Mouse (Mus musculus): Measurements from ENCODE around the gene Tars2. TPM values are rescaled to one million over a fixed set of nuclear protein-coding genes. Genes with fewer than 3 reads are reported as not detected.

Gene Tars2
- polyA plus RNA-seq, 1 experiment = 29.3 TPM

DNA sequence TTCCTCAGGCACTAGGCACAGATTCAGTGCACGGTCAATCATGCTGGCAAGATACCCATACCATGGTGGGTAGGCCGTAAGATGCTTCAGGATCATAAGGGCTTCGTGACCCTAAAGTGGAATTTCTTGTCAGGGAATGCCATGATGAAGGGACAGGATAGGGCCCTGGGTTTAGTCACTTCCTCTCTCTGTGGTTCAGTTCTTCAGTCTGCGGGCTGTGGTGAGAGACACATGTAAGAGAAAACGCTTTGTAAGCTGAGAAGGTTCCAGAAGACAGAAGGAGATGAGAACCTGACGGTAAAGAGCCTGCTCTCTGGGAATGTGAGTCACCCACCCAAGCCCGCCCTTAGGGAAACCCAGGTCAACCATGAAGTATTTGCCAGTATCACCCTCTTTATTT lies 52.5 kb downstream of the Tars2 start:
- WGBS = 79% methylated on average over 7 of the region's 7 CpGs
- Histone ChIP-seq H3K36me3 (ENCODE audit: control insufficient read depth, insufficient read depth, low read length) (no peaks in the 10 kb centered on the region), H3K27ac (ENCODE audit: insufficient read depth, low read depth, low read length) (no peak overlapping the region), H3K27me3 (replicated peaks; ENCODE audit: control insufficient read depth, insufficient read depth, low read length) (no peaks in the 10 kb centered on the region), H3K4me3 (ENCODE audit: insufficient read depth, low read depth, low read length) (no peak overlapping the region), H3K4me1 (ENCODE audit: control insufficient read depth, insufficient read depth, low read length) (peaks cover under 1% of the 10 kb centered on the region; the same call in 1 of the 2 replicates)
- no peak for DNase-seq
- TF ChIP-seq POLR2A (IDR thresholded peaks at IDR 0.05; ENCODE audit: low read depth, low read length) (no peak), CTCF (conservative IDR thresholded peaks at IDR 0.05; ENCODE audit: insufficient read depth, insufficient read length, low read depth, low read length) (no peak)

DNA sequence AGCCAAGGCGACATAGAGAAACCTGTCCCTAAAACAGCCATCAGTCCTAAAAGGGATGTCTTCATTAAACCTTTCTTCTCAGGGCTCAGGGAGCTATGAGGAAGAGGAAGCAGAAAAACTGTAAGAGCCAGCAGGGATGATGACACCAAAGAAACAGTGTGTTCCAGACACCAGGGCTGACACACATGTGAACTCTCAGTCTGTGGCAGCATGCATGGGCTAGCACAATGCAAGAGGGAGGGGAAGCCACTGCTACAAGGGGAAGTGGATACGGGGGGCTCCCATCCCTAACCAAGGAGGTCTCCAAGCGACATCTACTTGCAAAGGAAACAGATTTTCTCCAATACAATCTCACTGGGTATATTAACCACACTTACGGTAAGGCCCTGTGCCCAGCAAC lies 53.7 kb downstream of the Tars2 start:
- no peak overlapping the region for H3K4me3 ChIP-seq (ENCODE audit: insufficient read depth, low read depth, low read length)
- TF ChIP-seq POLR2A (IDR thresholded peaks at IDR 0.05; ENCODE audit: low read depth, low read length) (no peak), CTCF (conservative IDR thresholded peaks at IDR 0.05; ENCODE audit: insufficient read depth, insufficient read length, low read depth, low read length) (no peak)
- no peak for DNase-seq
- no peak overlapping the region for H3K27ac ChIP-seq (ENCODE audit: insufficient read depth, low read depth, low read length)
- H3K4me1 ChIP-seq (ENCODE audit: control insufficient read depth, insufficient read depth, low read length) = peaks cover 6% of the 10 kb centered on the region
- no peaks in the 10 kb centered on the region for H3K27me3 ChIP-seq (replicated peaks; ENCODE audit: control insufficient read depth, insufficient read depth, low read length)
- WGBS = 95% methylated on average over 4 of the region's 4 CpGs
- no peaks in the 10 kb centered on the region for H3K36me3 ChIP-seq (ENCODE audit: control insufficient read depth, insufficient read depth, low read length)

DNA sequence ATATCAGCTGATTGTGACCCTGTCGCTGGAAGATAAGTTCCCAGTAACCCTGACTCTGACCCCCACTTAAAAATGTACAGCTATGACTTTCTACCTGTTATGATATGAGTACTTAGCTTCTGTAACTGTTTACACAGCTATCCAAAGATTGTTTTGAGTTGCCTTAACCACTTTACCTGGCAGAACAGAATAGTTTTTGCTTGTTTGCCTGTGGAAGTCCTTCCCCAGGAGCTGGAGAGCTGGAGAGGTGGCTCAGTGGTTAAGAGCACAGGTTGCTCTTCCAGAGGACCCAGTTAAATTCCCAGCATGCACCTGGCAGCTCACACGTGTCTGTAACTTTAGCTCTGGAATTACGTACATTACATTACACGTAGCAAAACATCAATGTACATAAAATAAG lies 55.4 kb downstream of the Tars2 start:
- TF ChIP-seq POLR2A (IDR thresholded peaks at IDR 0.05; ENCODE audit: low read depth, low read length) (no peak), CTCF (conservative IDR thresholded peaks at IDR 0.05; ENCODE audit: insufficient read depth, insufficient read length, low read depth, low read length) (no peak)
- Histone ChIP-seq H3K36me3 (ENCODE audit: control insufficient read depth, insufficient read depth, low read length) (no peaks in the 10 kb centered on the region), H3K27ac (ENCODE audit: insufficient read depth, low read depth, low read length) (no peak overlapping the region), H3K4me3 (ENCODE audit: insufficient read depth, low read depth, low read length) (no peak overlapping the region), H3K4me1 (ENCODE audit: control insufficient read depth, insufficient read depth, low read length) (peaks cover 6% of the 10 kb centered on the region), H3K27me3 (replicated peaks; ENCODE audit: control insufficient read depth, insufficient read depth, low read length) (no peaks in the 10 kb centered on the region)
- 93% methylated on average over 4 of the region's 4 CpGs for WGBS
- DNase-seq = no peak

DNA sequence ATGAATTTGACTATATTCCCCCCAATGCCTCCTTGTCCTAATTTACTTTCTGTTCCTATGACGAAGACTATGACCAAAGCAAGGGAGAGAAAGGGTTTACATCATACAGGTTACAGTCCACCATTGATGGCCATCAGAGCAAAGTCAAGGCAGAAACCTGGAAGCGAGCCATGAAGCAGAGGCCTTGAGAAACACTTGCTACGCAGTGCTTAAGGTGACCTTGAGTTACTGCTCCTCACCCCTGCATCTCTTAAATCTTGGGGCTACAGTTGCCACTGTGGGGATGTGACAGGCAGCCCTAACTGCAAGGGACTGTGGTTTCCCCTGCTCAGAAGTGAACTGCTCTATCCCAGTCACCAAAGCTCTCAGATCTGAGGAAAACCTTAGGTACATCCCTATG lies 56.7 kb downstream of the Tars2 start:
- no peak overlapping the region for H3K27ac ChIP-seq (ENCODE audit: insufficient read depth, low read depth, low read length)
- no peak overlapping the region for H3K4me3 ChIP-seq (ENCODE audit: insufficient read depth, low read depth, low read length)
- peaks cover 6% of the 10 kb centered on the region for H3K4me1 ChIP-seq (ENCODE audit: control insufficient read depth, insufficient read depth, low read length)
- TF ChIP-seq CTCF (conservative IDR thresholded peaks at IDR 0.05; ENCODE audit: insufficient read depth, insufficient read length, low read depth, low read length) = no peak
- no peak for TF ChIP-seq POLR2A (IDR thresholded peaks at IDR 0.05; ENCODE audit: low read depth, low read length)
- 67% methylated on average over 3 of the region's 3 CpGs for WGBS
- H3K36me3 ChIP-seq (ENCODE audit: control insufficient read depth, insufficient read depth, low read length) = no peaks in the 10 kb centered on the region
- DNase-seq = no peak
- H3K27me3 ChIP-seq (replicated peaks; ENCODE audit: control insufficient read depth, insufficient read depth, low read length) = no peaks in the 10 kb centered on the region

DNA sequence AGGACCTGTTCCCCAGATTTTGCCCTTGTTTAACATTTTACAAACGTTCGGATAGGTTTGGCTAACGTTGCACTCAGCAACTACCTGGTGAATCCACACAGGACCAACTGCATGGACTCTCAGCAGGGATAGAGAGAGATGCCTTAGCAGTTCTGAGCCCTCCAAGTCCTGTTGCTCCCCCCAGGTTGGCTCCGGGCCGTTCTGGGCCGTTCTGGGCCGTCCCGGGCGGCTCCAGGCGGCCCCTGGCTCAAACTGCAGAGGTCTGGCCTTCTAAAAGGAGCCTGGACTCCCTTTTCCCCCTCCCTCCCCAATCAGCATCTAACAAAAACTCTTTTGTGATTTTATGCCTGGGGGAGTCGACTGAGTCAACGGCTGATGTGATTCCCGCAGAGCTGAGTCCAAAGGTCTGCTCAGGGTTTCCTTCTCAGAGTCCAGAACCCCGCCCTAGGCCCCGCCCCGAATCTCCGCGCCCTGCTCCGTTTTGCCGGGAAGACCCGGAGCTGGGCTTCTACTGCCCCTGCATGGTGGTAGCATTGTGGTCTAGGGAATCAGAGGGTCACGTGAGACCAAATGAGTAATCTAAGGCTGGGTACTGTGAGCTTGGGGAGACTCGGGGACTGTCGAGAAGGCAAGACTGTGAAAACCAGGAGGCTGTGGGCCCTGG lies 58.0 kb downstream of the Tars2 start:
- Histone ChIP-seq H3K27ac (ENCODE audit: insufficient read depth, low read depth, low read length) (no peak overlapping the region), H3K36me3 (ENCODE audit: control insufficient read depth, insufficient read depth, low read length) (no peaks in the 10 kb centered on the region), H3K4me1 (ENCODE audit: control insufficient read depth, insufficient read depth, low read length) (peaks cover 6% of the 10 kb centered on the region), H3K4me3 (ENCODE audit: insufficient read depth, low read depth, low read length) (peak overlapping the region; percentile 17; the same call in 1 of the 2 replicates), H3K27me3 (replicated peaks; ENCODE audit: control insufficient read depth, insufficient read depth, low read length) (no peaks in the 10 kb centered on the region)
- WGBS = 7% methylated on average over 24 of the region's 24 CpGs
- TF ChIP-seq CTCF (conservative IDR thresholded peaks at IDR 0.05; ENCODE audit: insufficient read depth, insufficient read length, low read depth, low read length) (0 out of 2 replicates have a peak, but pooled peaks have one; percentile 24), POLR2A (IDR thresholded peaks at IDR 0.05; ENCODE audit: low read depth, low read length) (no peak)
- peak; percentile 89 for DNase-seq

DNA sequence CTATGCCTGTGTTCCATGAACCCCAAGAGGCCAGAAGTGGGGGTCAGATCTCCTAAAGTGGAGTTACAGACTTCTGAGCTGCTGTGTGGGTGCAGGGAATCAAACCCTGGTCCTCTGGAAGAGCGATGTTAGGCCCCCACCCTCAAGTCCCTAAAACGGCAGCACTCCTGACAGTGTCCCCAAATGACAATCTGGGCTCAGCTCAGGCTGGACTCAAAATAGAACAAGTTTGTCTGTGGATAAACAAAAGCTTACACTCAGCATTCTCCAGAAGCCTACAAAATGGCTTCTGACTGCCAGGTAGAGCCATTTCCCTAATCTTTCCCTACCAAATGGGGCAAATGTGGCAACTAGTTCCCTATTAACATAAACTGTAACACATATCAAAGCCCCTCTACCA lies 58.9 kb downstream of the Tars2 start:
- no peak overlapping the region for H3K4me3 ChIP-seq (ENCODE audit: insufficient read depth, low read depth, low read length)
- H3K4me1 ChIP-seq (ENCODE audit: control insufficient read depth, insufficient read depth, low read length) = peaks cover 10% of the 10 kb centered on the region
- WGBS = 85% methylated on average over 2 of the region's 2 CpGs
- no peak for DNase-seq
- no peaks in the 10 kb centered on the region for H3K27me3 ChIP-seq (replicated peaks; ENCODE audit: control insufficient read depth, insufficient read depth, low read length)
- no peak overlapping the region for H3K27ac ChIP-seq (ENCODE audit: insufficient read depth, low read depth, low read length)
- no peaks in the 10 kb centered on the region for H3K36me3 ChIP-seq (ENCODE audit: control insufficient read depth, insufficient read depth, low read length)
- TF ChIP-seq CTCF (conservative IDR thresholded peaks at IDR 0.05; ENCODE audit: insufficient read depth, insufficient read length, low read depth, low read length) (no peak), POLR2A (IDR thresholded peaks at IDR 0.05; ENCODE audit: low read depth, low read length) (no peak)

DNA sequence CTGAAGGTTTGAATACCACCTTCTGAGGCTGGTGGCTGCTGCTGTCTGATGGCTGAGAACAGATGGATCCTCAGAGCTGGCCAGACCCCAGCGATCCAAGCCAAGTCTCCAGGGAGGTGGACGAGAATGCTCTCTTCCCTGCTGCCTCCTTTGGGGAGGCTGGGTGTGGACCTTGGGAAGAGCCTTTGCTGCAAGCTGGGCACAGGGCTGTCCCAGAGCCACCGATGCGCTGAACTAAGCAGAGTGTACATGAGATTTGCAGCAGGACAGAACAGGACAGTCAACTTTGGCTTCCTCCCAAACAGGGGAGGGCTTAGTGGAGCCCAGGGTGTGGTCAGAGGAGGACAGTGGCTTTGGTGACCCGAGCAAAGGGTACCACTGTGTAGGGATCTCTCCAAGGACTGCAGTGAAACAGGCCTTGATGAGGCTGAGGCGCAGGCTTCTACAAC lies 59.7 kb downstream of the Tars2 start:
- no peak for TF ChIP-seq POLR2A (IDR thresholded peaks at IDR 0.05; ENCODE audit: low read depth, low read length)
- TF ChIP-seq CTCF (conservative IDR thresholded peaks at IDR 0.05; ENCODE audit: insufficient read depth, insufficient read length, low read depth, low read length) = no peak
- Histone ChIP-seq H3K27ac (ENCODE audit: insufficient read depth, low read depth, low read length) (no peak overlapping the region), H3K27me3 (replicated peaks; ENCODE audit: control insufficient read depth, insufficient read depth, low read length) (no peaks in the 10 kb centered on the region), H3K36me3 (ENCODE audit: control insufficient read depth, insufficient read depth, low read length) (no peaks in the 10 kb centered on the region), H3K4me1 (ENCODE audit: control insufficient read depth, insufficient read depth, low read length) (peaks cover 10% of the 10 kb centered on the region), H3K4me3 (ENCODE audit: insufficient read depth, low read depth, low read length) (no peak overlapping the region)
- no peak for DNase-seq
- 64% methylated on average over 6 of the region's 6 CpGs for WGBS

Measured in kidney, adult 2 months (tissue).